Mouse (Mus musculus): ENCODE results near the gene Golga4. TPM values are rescaled to one million over a fixed set of nuclear protein-coding genes. Genes with fewer than 3 reads are reported as not detected.
"Not testable (repeated sequence)": the region's sequence is repeated elsewhere in the genome, so short reads cannot be mapped to it uniquely, and the experiment has no call there.

The Golga4 gene
- polyA plus RNA-seq, 1 experiment from 2014 or later = 47.9 TPM

DNA sequence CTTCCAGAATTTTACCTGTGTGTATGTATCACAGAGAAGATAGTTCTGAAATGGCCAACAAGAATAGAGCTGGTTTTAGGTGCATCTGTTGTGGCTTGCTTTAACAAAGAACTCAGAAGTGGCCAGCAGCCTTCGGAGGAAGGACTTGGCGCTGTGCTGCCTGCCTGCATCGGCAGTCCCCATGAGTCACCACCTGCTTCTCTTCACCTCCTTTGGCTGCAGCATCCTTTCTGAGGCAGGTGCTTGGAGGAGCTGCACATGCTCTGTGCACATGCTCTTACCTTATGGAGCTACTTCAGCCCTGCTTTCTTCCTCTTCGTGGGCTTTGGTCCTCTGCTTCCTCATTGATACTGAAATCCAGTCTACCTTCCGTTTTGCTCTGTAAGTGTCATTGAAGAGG, 68.8 kb downstream of the Golga4 start:
- no peaks in the 10 kb centered on the region for H3K27me3 ChIP-seq
- no peak overlapping the region for H3K27ac ChIP-seq
- H3K4me2 ChIP-seq = no peak overlapping the region
- H3K36me3 ChIP-seq = peaks cover 83% of the 10 kb centered on the region
- H3K4me1 ChIP-seq (replicated peaks) = no peaks in the 10 kb centered on the region
- no peak overlapping the region for H3K9ac ChIP-seq
- H3K9me3 ChIP-seq = no peaks in the 10 kb centered on the region
- ATAC-seq (ENCODE audit: low FRiP score) = no peak
- no peak overlapping the region for H3K4me3 ChIP-seq
- WGBS = 93% methylated on average over 5 of the region's 5 CpGs

DNA sequence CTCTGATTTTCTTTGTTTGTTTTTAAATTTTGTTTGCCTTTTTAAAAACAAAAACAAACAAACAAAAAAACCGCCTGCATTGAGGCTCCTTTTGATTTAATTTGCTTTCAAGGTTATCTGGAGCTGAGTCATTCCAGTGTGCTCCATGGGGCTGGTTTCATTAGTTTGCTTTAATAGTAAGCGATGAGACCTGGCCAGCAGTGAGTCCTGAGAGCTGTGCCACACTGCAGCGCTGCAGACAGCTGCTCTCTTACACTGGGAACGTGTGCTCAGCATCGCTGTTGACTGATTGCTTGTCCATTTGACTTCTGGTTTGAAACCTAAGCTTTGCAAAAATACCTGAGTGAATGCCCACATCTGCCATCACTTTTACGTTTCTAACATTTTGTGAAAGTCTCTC, 74.3 kb downstream of the Golga4 start:
- H3K27me3 ChIP-seq = no peaks in the 10 kb centered on the region
- H3K4me2 ChIP-seq = no peak overlapping the region
- WGBS = 73% methylated on average over 6 of the region's 6 CpGs
- H3K4me3 ChIP-seq = no peak overlapping the region
- H3K4me1 ChIP-seq (replicated peaks) = no peaks in the 10 kb centered on the region
- no peak overlapping the region for H3K9ac ChIP-seq
- no peaks in the 10 kb centered on the region for H3K9me3 ChIP-seq
- ATAC-seq (ENCODE audit: low FRiP score) = no peak
- H3K27ac ChIP-seq = no peak overlapping the region
- peaks cover 60% of the 10 kb centered on the region for H3K36me3 ChIP-seq

DNA sequence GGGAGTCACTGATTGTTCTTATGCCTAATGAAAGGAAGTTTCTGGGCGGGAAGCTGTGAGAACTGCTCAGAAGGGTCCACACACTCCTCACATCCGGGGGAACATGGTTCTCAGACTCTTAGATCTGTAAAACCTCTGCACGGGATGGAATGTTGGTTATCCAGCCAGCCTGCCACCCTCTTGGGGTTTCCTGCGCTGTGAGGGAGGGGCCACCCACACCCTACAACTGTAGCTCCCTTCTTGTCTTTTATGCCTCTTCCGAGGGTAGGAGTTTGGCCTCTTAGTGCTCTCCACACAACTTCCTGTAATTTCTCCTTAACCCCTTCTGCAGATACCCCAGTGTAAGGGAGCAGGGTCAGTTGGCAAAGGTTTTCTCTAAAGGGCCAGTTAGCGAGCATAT, 76.7 kb downstream of the Golga4 start:
- H3K36me3 ChIP-seq = peaks cover 43% of the 10 kb centered on the region
- no peak overlapping the region for H3K4me2 ChIP-seq
- H3K4me1 ChIP-seq (replicated peaks) = no peaks in the 10 kb centered on the region
- no peak for ATAC-seq (ENCODE audit: low FRiP score)
- no peak overlapping the region for H3K9ac ChIP-seq
- H3K27me3 ChIP-seq = no peaks in the 10 kb centered on the region
- no peak overlapping the region for H3K27ac ChIP-seq
- H3K4me3 ChIP-seq = no peak overlapping the region
- WGBS = 88% methylated on average over 6 of the region's 6 CpGs
- no peaks in the 10 kb centered on the region for H3K9me3 ChIP-seq

DNA sequence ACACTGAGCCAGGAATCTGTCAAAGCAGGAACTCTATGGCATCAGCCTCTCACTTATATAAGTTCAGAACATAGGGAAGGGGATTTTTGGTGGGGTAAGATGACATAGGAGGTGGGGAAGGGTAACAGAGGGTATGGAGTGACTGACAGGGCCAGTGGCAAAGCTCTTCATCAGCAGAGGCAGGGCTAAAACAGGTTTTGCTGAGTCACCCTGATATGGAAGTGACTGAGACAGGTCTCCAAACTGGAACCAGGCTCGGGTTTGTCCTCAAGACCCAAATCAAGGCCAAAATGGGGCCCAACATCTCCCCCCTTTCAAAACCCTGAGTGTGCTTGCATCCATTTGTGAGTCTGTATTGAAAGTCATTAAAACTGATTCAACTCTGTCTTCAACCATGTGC, 78.8 kb downstream of the Golga4 start:
- H3K4me2 ChIP-seq = no peak overlapping the region
- 76% methylated on average over 1 of the region's 1 CpGs for WGBS
- ATAC-seq (ENCODE audit: low FRiP score) = no peak

DNA sequence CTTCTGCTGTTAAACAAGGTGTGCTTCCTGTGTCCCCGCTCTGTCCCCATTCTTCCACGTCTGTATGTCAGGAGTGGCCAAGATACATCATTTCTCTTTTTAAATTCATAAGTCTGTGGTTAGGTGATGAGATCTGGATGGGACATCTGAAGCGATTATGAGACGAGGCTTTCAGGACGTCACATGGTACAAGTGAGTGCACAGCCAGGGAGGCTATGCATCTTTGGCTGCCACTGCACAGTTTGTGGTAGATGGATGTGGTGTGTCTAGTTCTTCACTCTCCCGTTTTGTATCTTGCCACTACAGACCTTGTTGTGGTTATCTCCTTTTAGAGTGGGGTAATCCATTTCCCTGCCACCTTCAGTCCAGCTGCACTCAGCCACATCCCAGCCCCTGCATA, 79.9 kb downstream of the Golga4 start:
- no peak overlapping the region for H3K9ac ChIP-seq
- no peak overlapping the region for H3K27ac ChIP-seq
- H3K4me3 ChIP-seq = no peak overlapping the region
- H3K36me3 ChIP-seq = peaks cover 22% of the 10 kb centered on the region
- no peak overlapping the region for H3K4me2 ChIP-seq
- no peaks in the 10 kb centered on the region for H3K27me3 ChIP-seq
- H3K4me1 ChIP-seq (replicated peaks) = peaks cover 14% of the 10 kb centered on the region
- WGBS = 90% methylated on average over 6 of the region's 6 CpGs
- no peaks in the 10 kb centered on the region for H3K9me3 ChIP-seq
- no peak for ATAC-seq (ENCODE audit: low FRiP score)

More for the DNA sequence above, 78.8 kb downstream of the Golga4 start:
- peaks cover 5% of the 10 kb centered on the region for H3K4me1 ChIP-seq (replicated peaks)
- H3K27ac ChIP-seq = no peak overlapping the region
- no peak overlapping the region for H3K9ac ChIP-seq
- no peak overlapping the region for H3K4me3 ChIP-seq
- peaks cover 26% of the 10 kb centered on the region for H3K36me3 ChIP-seq
- no peaks in the 10 kb centered on the region for H3K27me3 ChIP-seq
- no peaks in the 10 kb centered on the region for H3K9me3 ChIP-seq

DNA sequence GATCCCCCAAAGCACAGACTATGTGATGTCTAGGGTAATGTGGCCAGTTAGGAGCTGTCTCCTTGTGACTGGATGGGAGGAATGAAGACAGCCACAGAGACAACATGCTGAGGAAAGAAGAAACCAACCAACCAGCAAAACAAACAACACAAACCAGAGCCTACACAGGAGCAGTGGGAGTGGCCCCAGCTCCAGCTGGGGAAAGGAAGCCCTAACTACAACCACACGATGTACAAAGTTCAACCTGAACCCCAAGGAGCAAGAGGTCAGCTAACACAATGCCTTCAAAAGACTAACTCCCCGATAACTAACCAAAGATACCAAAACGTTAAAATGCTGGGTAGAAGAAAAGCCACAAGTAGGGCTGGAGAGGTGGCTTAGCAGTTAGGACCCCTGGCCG, 81.0 kb downstream of the Golga4 start:
- WGBS = 64% methylated on average over 4 of the region's 4 CpGs
- ATAC-seq (ENCODE audit: low FRiP score) = no peak
- Histone ChIP-seq H3K27me3 (no peaks in the 10 kb centered on the region), H3K9me3 (no peaks in the 10 kb centered on the region), H3K4me3 (no peak overlapping the region), H3K4me2 (no peak overlapping the region), H3K27ac (no peak overlapping the region), H3K9ac (no peak overlapping the region), H3K36me3 (peaks cover 22% of the 10 kb centered on the region), H3K4me1 (replicated peaks) (peaks cover 14% of the 10 kb centered on the region)

DNA sequence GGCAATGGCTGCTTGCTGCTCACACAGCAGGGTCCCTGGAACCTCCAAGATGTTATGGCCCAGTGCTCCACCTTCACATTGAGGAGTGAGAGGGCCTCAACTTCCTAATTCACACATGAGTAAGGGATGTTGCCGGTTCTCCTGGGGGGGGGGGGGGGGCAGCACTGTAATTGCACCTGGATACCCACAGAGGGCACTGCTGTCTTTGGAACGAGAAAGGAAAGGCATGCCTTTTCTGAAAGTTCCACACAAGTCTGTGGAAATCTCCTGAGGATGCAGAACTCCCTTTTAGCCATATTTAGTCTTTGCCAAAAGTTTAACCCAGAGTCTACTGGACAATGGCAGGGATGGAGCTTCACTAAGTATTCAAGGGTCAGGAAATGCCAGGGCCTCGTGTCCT, 83.2 kb downstream of the Golga4 start:
- WGBS = 56% methylated on average over 3 of the region's 3 CpGs

DNA sequence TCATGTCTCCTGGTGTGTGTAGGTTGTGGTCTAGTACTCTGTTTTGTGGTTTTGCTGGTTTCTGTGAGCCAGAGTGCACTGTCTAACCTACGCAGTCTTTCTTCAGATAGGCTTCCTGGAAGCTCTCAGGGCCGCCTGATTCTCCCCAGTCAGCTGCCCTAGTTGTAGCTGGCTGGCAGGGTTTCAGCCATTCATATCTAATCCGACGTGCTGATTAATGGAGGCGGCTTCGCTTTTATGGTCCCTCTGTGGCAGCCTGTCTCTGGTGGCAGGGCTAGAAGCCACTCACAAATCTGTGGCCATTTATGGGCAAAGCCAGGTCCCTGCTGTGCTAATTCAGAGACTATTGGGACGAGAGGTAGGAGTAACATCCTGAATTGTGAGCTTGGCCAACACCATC, 84.2 kb downstream of the Golga4 start:
- 0 out of 2 replicates have a peak, but pooled peaks have one; percentile 7 for ATAC-seq (ENCODE audit: low FRiP score)
- Histone ChIP-seq H3K27me3 (no peaks in the 10 kb centered on the region), H3K36me3 (peaks cover 3% of the 10 kb centered on the region; the same call in 1 of the 2 replicates), H3K4me3 (no peak overlapping the region), H3K9me3 (no peaks in the 10 kb centered on the region), H3K9ac (no peak overlapping the region), H3K4me1 (replicated peaks) (peaks cover 21% of the 10 kb centered on the region), H3K27ac (0 out of 2 replicates have a peak overlapping the region, but pooled peaks have one; percentile 18), H3K4me2 (no peak overlapping the region)
- 39% methylated on average over 7 of the region's 7 CpGs for WGBS

More for the DNA sequence above, 83.2 kb downstream of the Golga4 start:
- H3K27ac ChIP-seq = no peak overlapping the region
- H3K27me3 ChIP-seq = no peaks in the 10 kb centered on the region
- no peak overlapping the region for H3K4me3 ChIP-seq
- no peak overlapping the region for H3K9ac ChIP-seq
- peaks cover 5% of the 10 kb centered on the region; the same call in 1 of the 2 replicates for H3K36me3 ChIP-seq
- no peaks in the 10 kb centered on the region for H3K9me3 ChIP-seq
- H3K4me2 ChIP-seq = no peak overlapping the region
- ATAC-seq (ENCODE audit: low FRiP score) = no peak
- peaks cover 21% of the 10 kb centered on the region for H3K4me1 ChIP-seq (replicated peaks)

DNA sequence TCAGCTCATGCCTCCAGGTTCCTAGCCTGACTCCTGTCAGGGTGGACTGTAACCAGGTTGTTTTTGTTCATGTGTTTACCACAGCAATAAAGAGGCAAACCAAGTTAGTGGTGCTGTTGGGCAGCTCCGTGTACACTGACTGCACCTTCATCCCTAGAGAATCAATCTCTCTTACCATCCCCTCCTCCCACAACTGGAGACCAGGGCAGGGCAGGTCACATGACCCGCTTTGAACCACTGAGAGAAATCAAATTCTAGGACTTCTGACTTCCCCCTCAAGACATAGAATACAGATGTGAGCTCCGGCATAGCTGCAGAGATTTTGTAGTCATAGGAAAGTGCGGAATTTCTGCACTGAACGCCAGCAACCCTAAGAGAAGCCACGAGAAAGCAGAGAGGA, 85.6 kb downstream of the Golga4 start:
- H3K4me2 ChIP-seq = no peak overlapping the region
- no peak overlapping the region for H3K4me3 ChIP-seq
- peaks cover 21% of the 10 kb centered on the region for H3K4me1 ChIP-seq (replicated peaks)
- no peak overlapping the region for H3K9ac ChIP-seq
- no peaks in the 10 kb centered on the region for H3K27me3 ChIP-seq
- H3K36me3 ChIP-seq = no peaks in the 10 kb centered on the region
- 83% methylated on average over 6 of the region's 6 CpGs for WGBS
- H3K27ac ChIP-seq = no peak overlapping the region
- no peaks in the 10 kb centered on the region for H3K9me3 ChIP-seq
- ATAC-seq (ENCODE audit: low FRiP score) = no peak

DNA sequence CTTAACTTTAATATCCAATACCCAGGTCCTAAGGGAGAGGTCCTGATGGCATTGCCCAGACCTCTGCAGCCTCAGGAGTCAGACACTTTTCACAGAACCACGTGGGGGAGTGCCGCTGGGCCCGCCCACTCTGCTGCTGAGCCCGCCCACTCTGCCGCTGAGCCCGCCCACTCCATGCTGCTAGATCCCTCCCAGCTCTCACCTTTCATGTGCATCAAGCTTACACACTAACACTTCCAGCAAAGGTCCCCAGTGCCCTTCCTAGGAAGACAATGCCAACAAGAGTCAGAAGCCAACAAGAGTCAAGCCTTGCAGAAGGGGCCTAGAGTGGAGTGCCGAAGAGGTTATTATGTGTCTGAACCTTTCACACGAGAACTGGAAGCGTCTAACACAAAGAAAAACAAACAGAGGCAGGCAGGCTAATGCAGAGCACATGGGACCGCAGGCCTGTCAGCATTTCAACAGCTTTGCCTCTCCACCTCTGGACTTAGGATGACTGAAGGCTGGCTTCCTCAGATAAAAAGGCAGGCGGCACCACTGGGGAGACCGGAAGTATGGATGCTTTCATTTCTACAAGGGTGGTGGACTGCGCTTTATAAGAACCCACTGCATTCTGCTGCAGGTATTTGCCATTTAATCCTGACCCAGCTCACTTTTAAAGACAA, 86.7 kb downstream of the Golga4 start:
- ATAC-seq (ENCODE audit: low FRiP score) = no peak
- Histone ChIP-seq H3K4me2 (no peak overlapping the region), H3K27ac (no peak overlapping the region), H3K27me3 (no peaks in the 10 kb centered on the region), H3K4me3 (no peak overlapping the region), H3K9ac (peak overlapping the region; percentile 13; the same call in 1 of the 2 replicates), H3K4me1 (replicated peaks) (peaks cover 21% of the 10 kb centered on the region), H3K9me3 (no peaks in the 10 kb centered on the region), H3K36me3 (no peaks in the 10 kb centered on the region)
- 45% methylated on average over 13 of the region's 13 CpGs for WGBS

DNA sequence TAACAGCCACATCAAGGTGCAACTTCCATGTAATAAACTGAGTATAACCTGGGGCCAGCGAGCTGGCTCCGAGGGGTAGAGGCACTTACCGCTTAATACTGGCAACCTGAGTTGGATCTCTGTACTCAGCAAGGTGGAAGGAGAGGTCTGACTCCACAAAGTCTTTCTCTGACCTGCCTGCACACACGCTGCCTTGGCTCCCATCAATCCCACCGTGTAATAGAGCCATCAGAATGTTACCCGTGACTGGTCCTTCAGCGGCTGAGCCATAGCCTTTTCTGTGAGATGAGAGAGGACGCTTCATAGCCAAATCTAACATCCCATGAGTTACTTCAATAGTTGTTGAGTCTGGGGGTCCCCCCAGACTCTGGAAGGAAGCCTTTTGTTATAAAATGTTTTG, 87.4 kb downstream of the Golga4 start:
- H3K4me3 ChIP-seq = no peak overlapping the region
- no peaks in the 10 kb centered on the region for H3K27me3 ChIP-seq
- no peak overlapping the region for H3K9ac ChIP-seq
- H3K36me3 ChIP-seq = no peaks in the 10 kb centered on the region
- WGBS = 87% methylated on average over 8 of the region's 8 CpGs
- H3K27ac ChIP-seq = no peak overlapping the region
- H3K9me3 ChIP-seq = no peaks in the 10 kb centered on the region
- ATAC-seq (ENCODE audit: low FRiP score) = no peak
- H3K4me2 ChIP-seq = no peak overlapping the region
- H3K4me1 ChIP-seq (replicated peaks) = peaks cover 21% of the 10 kb centered on the region

DNA sequence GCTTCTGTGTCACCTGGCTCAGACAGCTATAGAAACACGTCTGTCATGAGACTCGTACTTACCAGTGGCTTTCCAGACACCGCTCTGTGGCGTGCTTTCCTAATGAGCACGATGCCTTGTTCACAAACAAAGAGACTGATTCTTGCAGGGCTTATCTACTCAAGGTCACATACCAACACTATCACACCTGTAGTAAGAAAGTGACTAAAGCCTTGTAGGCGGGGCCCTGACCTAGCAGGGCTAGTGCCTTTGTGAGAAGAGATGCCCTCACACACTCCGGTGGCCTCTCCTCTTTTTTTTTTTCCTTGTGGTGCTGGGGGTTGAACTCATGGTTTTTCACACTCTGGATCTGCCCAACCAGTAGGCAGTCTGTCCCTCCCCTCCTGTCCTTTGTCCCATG, 90.7 kb downstream of the Golga4 start:
- WGBS = 90% methylated on average over 7 of the region's 7 CpGs
- Histone ChIP-seq H3K36me3 (no peaks in the 10 kb centered on the region), H3K4me2 (no peak overlapping the region), H3K27me3 (no peaks in the 10 kb centered on the region), H3K9ac (no peak overlapping the region), H3K27ac (no peak overlapping the region), H3K4me3 (no peak overlapping the region), H3K4me1 (replicated peaks) (peaks cover 7% of the 10 kb centered on the region; the same call in 1 of the 2 replicates), H3K9me3 (no peaks in the 10 kb centered on the region)
- ATAC-seq (ENCODE audit: low FRiP score) = no peak

DNA sequence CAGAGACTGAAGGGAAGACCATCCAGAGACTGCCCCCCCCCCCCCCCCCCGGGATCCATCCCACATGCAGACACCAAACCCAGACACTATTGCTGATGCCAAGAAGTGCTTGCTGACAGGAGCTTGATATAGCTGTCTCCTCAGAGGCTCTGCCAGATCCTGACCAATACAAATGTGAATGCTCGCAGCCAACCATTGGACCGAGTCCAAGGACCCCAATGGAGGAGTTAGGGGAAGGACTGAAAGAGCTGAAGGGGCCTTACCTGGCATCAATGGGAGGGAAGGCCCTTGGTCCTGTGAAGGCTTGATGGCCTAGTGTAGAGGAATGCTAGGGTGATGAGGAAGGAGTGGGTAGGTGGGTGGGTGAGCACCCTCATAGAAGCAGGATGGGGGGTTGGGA, 94.3 kb downstream of the Golga4 start:
- not testable (repeated sequence) for H3K4me3 ChIP-seq; H3K27ac ChIP-seq; ATAC-seq (ENCODE audit: low FRiP score); H3K4me2 ChIP-seq; H3K9ac ChIP-seq; H3K9me3 ChIP-seq; H3K4me1 ChIP-seq (replicated peaks); H3K36me3 ChIP-seq
- WGBS = 65% methylated on average over 3 of the region's 3 CpGs
- peaks cover 14% of the 10 kb centered on the region; the same call in 1 of the 2 replicates for H3K27me3 ChIP-seq
